In genomic region chr2:166450380-166450779, GRCm38 (mm10) we compare ENCODE assay signal across 19 mouse cellular contexts.
DNase-seq lines count a peak whose midpoint lies in the region; ATAC-seq and TF ChIP-seq lines count a peak whose summit lies in the region.
"Had no signal": no experiment of that assay in that cellular context is flagged by ENCODE, and none has a peak within 500 bp of the region (broad histone marks: within the 10 kb centered on the region; RNA-seq: fewer than 3 reads in every experiment).

No protein-coding gene starts in this region.

- H3K4me3 ChIP-seq in hindbrain, embryonic 14.5 days (replicated peaks; ENCODE audit: low read length), result no peak overlapping the region
- no peak overlapping the region for H3K4me3 ChIP-seq in hindbrain, embryonic 12.5 days
- H3K4me3 ChIP-seq in embryonic facial prominence, embryonic 10.5 days, result no peak overlapping the region
- no peak overlapping the region for H3K4me3 ChIP-seq in forebrain, postnatal 0 days (ENCODE audit: low read depth, low read length)
- H3K4me3 ChIP-seq: embryonic facial prominence, embryonic 12.5 days; limb, embryonic 12.5 days; liver, embryonic 13.5 days; megakaryocyte, embryonic 14.5 days had no signal

- H3K9ac ChIP-seq in hindbrain, embryonic 14.5 days, result no peak overlapping the region
- no peak overlapping the region for H3K9ac ChIP-seq in hindbrain, embryonic 12.5 days
- no peak overlapping the region for H3K9ac ChIP-seq in forebrain, postnatal 0 days
- H3K9ac ChIP-seq: embryonic facial prominence, embryonic 12.5 days; limb, embryonic 12.5 days; liver, embryonic 13.5 days; lung, embryonic 14.5 days had no signal

- 40% methylated on average over 10 of the region's 10 CpGs for WGBS in hindbrain, embryonic 14.5 days
- 63% methylated on average over 10 of the region's 10 CpGs for WGBS in hindbrain, embryonic 12.5 days
- 81% methylated on average over 10 of the region's 10 CpGs for WGBS in embryonic facial prominence, embryonic 10.5 days
- 18% methylated on average over 10 of the region's 10 CpGs for WGBS in forebrain, postnatal 0 days

- no peaks in the 10 kb centered on the region for H3K27me3 ChIP-seq in hindbrain, embryonic 14.5 days (ENCODE audit: control insufficient read depth, insufficient read depth, low read length)
- H3K27me3 ChIP-seq in hindbrain, embryonic 12.5 days, result no peaks in the 10 kb centered on the region; the same call in 1 of the 2 replicates
- peaks cover 9% of the 10 kb centered on the region; the same call in 1 of the 2 replicates for H3K27me3 ChIP-seq in embryonic facial prominence, embryonic 10.5 days (replicated peaks; ENCODE audit: low read depth, poor library complexity, severe bottlenecking)
- H3K27me3 ChIP-seq in forebrain, postnatal 0 days (ENCODE audit: insufficient read depth, low read length), result no peaks in the 10 kb centered on the region
- H3K27me3 ChIP-seq: embryonic facial prominence, embryonic 12.5 days; limb, embryonic 12.5 days; liver, embryonic 13.5 days had no signal

- intact Hi-C loops in left cerebral cortex, postnatal 10 days (cut with DNase I), result no loop called here

- no peak overlapping the region for H3K4me2 ChIP-seq in hindbrain, embryonic 14.5 days (replicated peaks)
- H3K4me2 ChIP-seq in hindbrain, embryonic 12.5 days (replicated peaks), result no peak overlapping the region
- no peak overlapping the region for H3K4me2 ChIP-seq in forebrain, postnatal 0 days (ENCODE audit: low read depth)
- H3K4me2 ChIP-seq: embryonic facial prominence, embryonic 12.5 days; limb, embryonic 12.5 days; liver, embryonic 13.5 days; lung, embryonic 14.5 days had no signal

- peak; percentile 61 to 66 for DNase-seq in cerebellum, postnatal 10 days
- DNase-seq in cerebellum, postnatal 36 days, result no peak
- DNase-seq in hindbrain, embryonic 14.5 days (ENCODE audit: low spot score), result peak; percentile 39
- DNase-seq in embryonic facial prominence, embryonic 10.5 days (ENCODE audit: low spot score), result no peak
- peak; percentile 74 for DNase-seq in forebrain, postnatal 0 days
- DNase-seq in left cerebral cortex, adult 8-10 months (ENCODE audit: low spot score in 2 of 2), result no peak
- no peak for DNase-seq in left cerebral cortex, postnatal 10 days (ENCODE audit: extremely low spot score in 1 of 2, low spot score in 2 of 2)
- DNase-seq: adrenal gland, postnatal 10 days; cerebellum, adult 9-10 months; kidney, adult 8-10 months; kidney, postnatal 10 days; liver, embryonic 13.5 days; lung, embryonic 14.5 days; lung, postnatal 36 days; thymus, adult 2 months had no signal

- H3K4me1 ChIP-seq in hindbrain, embryonic 14.5 days (replicated peaks; ENCODE audit: control insufficient read depth, insufficient read depth, low read length), result peaks cover 38% of the 10 kb centered on the region
- H3K4me1 ChIP-seq in hindbrain, embryonic 12.5 days, result peaks cover 43% of the 10 kb centered on the region
- peaks cover 78% of the 10 kb centered on the region for H3K4me1 ChIP-seq in embryonic facial prominence, embryonic 10.5 days
- peaks cover 15% of the 10 kb centered on the region; the same call in 1 of the 2 replicates for H3K4me1 ChIP-seq in forebrain, postnatal 0 days (ENCODE audit: insufficient read depth)

- H3K9me3 ChIP-seq in hindbrain, embryonic 14.5 days (ENCODE audit: control insufficient read depth, low read length), result no peaks in the 10 kb centered on the region
- no peaks in the 10 kb centered on the region for H3K9me3 ChIP-seq in hindbrain, embryonic 12.5 days (replicated peaks)
- H3K9me3 ChIP-seq in embryonic facial prominence, embryonic 10.5 days, result no peaks in the 10 kb centered on the region
- H3K9me3 ChIP-seq in forebrain, postnatal 0 days (ENCODE audit: low read length), result no peaks in the 10 kb centered on the region
- H3K9me3 ChIP-seq: embryonic facial prominence, embryonic 12.5 days; limb, embryonic 12.5 days; liver, embryonic 13.5 days had no signal

- ATAC-seq in hindbrain, embryonic 14.5 days (ENCODE audit: low FRiP score), result no peak
- ATAC-seq in hindbrain, embryonic 12.5 days (ENCODE audit: low FRiP score), result no peak
- peak; percentile 44; the same call in 1 of the 2 replicates for ATAC-seq in forebrain, postnatal 0 days

- TF ChIP-seq CTCF in forebrain, postnatal 0 days (IDR thresholded peaks at IDR 0.05; ENCODE audit: low read depth), result no peak

- no peak overlapping the region for H3K27ac ChIP-seq in hindbrain, embryonic 14.5 days
- no peak overlapping the region for H3K27ac ChIP-seq in hindbrain, embryonic 12.5 days
- H3K27ac ChIP-seq in embryonic facial prominence, embryonic 10.5 days (replicated peaks), result peak overlapping the region; percentile 31; the same call in 1 of the 2 replicates
- no peak overlapping the region for H3K27ac ChIP-seq in forebrain, postnatal 0 days (ENCODE audit: low read depth, low read length)
- H3K27ac ChIP-seq: limb, embryonic 12.5 days; liver, embryonic 13.5 days had no signal

- H3K36me3 ChIP-seq in hindbrain, embryonic 14.5 days (replicated peaks; ENCODE audit: control insufficient read depth, insufficient read depth), result no peaks in the 10 kb centered on the region
- H3K36me3 ChIP-seq in hindbrain, embryonic 12.5 days, result no peaks in the 10 kb centered on the region
- H3K36me3 ChIP-seq in embryonic facial prominence, embryonic 10.5 days (replicated peaks), result no peaks in the 10 kb centered on the region
- no peaks in the 10 kb centered on the region for H3K36me3 ChIP-seq in forebrain, postnatal 0 days (ENCODE audit: insufficient read depth)
- H3K36me3 ChIP-seq: embryonic facial prominence, embryonic 12.5 days; limb, embryonic 12.5 days; liver, embryonic 13.5 days had no signal

Comparison
In these comparisons a context has a peak if more than half of its experiments do, and no peak if none do; other contexts are left out.
1. DNase-seq: peak in cerebellum, postnatal 10 days (2 of 2), hindbrain, embryonic 14.5 days (single experiment) and forebrain, postnatal 0 days (single experiment); none in cerebellum, postnatal 36 days (0 of 2), embryonic facial prominence, embryonic 10.5 days (single experiment), left cerebral cortex, adult 8-10 months (0 of 2) and left cerebral cortex, postnatal 10 days (0 of 2).